Mouse (Mus musculus) layer of hippocampus, postnatal 36 days (tissue): ENCODE data around the gene Marveld2. TPM values are rescaled to one million over a fixed set of nuclear protein-coding genes. Genes with fewer than 3 reads are reported as not detected.
A peak's percentile ranks its signal among the peaks of the same experiment; 100 is the strongest.

Source experiments
- DNase-seq, 2 experiments: peaks; one replicate each; pipeline ENCODE4 v3.0.0; 2022
- total RNA-seq, 2 experiments: library from RNA; stranded (reverse); gene quantifications; 2 replicates each; pipeline ENCODE4 v1.2.3; 2021

The Marveld2 gene
- total RNA-seq, 2 experiments from 2014 or later, result 1.0 to 1.2 TPM

DNA sequence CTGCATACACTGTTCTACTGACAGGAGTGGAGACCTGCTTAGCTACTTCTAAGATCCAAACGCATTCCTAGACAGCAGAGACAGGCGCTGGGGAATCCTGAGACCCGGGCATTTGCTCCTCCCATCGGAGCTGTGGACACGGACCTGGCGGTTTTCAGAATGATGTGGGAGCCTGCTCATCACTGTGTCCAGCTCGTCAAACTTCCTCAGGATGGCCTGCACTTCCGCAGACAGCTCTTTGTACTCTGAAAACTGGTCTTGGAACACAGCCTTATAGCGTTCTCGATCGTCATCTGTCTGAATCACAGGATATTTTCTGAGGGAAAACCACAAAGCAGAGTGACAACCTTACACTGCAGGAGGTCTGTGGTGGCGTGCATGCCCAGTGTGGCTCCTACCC lies 16.5 kb downstream of the Marveld2 start:
- no peak for DNase-seq

DNA sequence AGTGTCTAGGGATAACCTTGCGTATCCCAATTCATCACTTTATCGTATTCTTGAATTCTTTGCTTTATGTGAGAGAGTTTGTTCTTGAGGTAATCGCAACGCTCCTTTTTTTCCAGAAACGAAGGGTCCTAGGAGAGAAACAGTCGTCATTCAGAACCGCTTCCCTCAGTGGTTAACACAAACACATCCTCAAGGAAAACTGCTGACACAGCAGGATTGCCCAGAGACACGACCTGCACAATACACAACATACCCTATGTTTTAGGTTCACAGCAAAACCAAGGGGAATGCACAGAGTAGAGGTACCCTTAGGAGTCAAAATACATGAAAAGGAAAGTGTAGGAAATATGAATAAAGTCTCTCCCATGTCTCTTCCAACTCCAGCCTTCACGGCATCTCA lies 19.5 kb downstream of the Marveld2 start:
- no peak for DNase-seq

DNA sequence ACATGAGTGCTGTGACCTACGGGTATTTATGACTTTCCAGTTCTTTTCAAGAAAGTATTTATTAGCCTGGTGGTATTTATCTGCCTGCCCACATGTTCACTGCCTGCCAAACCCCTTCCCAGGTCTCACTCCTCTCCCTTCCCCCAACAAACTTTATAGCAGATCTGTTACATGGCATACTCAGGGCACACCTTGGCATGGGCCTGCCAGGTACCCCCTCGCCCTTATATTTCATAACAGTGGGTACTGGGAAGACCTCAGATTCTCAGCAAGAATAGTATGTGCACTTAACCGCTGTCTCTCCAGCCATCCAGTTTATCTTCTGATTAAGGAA lies 21.3 kb downstream of the Marveld2 start:
- no peak for DNase-seq

GRCm38 (mm10) chr13:100594838-100595551 lies 21.8 kb downstream of the Marveld2 start:
- DNase-seq, result no peak

DNA sequence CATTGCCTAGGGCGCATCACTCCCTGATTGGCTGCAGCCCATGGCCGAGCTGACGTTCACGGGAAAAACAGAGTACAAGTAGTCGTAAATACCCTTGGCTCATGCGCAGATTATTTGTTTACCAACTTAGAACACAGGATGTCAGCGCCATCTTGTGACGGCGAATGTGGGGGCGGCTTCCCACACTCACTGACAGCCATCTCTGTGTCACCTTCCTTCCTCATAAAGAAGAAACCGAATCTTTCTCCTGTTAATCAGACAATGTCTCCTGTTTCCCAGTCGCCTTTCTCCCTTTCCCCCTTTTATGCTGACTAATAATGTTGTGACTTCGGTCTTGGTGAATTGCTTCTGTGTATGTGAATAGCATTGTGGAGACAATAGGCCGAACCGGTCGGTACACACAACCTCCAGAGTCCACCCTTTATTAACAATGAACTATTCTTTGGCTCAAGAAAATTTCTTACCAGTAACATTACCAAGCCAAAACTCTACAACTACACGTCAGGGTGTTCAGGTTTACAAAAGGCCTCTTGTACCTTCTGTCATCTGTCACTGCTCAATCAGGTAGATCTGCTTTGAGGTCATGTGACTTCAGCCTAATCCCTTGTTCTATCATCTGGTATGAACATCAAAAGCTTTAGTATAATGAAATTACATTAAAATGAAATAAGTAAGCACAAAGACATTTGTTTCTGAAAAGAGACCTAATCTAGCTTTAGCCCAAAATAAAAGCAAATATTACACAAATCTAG lies 22.6 kb downstream of the Marveld2 start:
- DNase-seq, result peak in 1 of 2 experiments; percentile 33

DNA sequence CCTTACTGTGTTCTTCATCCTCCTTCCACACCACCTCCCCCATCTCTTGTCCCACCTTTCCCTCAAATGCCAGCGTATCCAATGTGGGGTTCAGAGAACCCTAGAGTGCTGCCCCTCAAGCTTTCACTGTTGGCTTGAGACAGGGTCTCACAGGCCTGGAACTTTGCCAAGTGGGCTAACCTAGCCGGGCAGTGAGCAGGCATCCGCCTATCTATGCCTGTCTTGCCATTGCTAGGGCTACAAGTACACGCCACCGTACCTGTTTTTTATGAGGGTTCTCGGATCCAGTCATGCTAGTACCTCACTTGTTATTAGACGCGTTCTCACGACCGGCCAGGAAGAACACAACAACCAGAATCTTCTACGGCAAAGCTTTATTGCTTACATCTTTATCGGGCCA lies 28.1 kb downstream of the Marveld2 start:
- DNase-seq, result no peak

DNA sequence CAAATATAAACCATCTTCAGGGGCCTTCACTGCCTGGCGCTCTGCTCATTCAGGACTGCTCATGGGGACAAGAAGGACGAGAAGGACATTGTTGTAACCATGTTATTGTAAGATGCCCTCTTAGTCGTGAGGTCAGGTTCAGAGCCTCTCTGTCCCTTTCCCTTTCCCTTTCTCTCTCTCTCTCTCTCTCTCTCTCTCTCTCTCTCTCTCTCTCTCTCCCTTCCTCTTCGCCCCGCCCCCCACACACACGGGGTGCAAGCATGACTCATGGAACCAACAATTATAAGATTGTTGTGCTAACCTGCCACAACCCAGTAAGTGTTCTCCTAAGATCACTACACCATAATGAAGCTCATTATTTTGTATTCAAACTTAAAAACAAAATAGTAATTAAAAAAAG lies 34.6 kb downstream of the Marveld2 start:
- no peak for DNase-seq

- DNase-seq, result no peak
Observed at GRCm38 (mm10) chr13:100581701-100582100, 35.1 kb downstream of the Marveld2 start.

DNA sequence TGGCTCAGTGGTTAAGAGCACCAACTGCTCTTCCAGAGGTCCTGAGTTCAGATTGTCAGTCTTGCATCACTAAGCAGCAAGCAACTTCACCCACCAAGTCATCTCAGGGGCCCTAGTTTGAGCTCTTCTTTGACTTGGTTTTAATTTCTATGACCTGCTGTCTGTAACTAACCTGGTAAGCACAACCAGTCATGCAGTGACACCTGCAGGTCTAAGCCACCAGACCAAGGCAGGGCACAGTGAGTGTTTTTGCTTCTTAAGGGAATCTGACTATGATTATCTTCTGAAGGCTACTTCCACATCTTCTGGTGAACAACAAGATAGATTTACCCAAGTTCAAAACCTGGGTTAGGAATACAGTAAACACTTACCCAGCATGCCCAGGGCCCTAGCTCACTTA lies 36.8 kb downstream of the Marveld2 start:
- no peak for DNase-seq

DNA sequence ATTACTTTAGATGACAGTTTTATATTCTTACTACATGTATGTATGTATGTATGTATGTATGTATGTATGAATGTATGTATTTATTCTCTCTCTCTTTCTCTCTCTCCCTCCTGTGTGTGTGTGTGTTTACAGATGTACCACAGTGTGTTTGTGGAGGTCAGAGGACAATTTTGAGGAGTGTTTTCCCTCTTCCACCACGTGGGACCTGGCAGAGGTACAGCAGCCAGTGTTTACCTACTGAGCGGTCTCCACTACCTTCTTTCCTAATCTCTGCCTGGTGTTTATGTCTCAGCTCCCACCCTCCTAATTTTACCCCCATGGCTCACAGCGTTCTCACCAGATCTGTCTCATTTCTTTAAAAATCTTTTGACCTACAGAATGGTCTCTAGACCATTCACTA lies 37.6 kb downstream of the Marveld2 start:
- no peak for DNase-seq

GRCm38 (mm10) chr13:100575950-100576349 lies 40.8 kb downstream of the Marveld2 start:
- no peak for DNase-seq

DNA sequence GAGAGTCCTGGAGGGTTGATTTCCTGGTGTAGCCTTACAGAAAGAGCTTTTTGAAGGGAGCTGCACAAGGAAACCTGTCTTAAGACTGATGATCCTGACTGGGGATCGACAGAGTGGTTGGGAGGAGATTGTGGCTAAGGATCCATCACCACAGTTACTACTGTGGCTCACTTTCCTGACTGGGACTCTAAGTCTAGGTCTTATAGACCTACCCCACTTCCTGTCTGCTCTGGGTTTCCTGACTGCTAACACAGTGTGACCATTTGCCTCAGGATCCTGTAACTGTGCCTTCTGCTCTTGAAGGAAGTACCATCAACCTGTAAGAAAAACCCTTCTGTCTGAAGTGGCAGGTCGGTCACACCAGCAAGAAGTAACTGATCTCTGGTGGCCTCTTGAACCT lies 46.1 kb downstream of the Marveld2 start:
- no peak for DNase-seq

GRCm38 (mm10) chr13:100568359-100568758 lies 48.4 kb downstream of the Marveld2 start:
- no peak for DNase-seq

DNA sequence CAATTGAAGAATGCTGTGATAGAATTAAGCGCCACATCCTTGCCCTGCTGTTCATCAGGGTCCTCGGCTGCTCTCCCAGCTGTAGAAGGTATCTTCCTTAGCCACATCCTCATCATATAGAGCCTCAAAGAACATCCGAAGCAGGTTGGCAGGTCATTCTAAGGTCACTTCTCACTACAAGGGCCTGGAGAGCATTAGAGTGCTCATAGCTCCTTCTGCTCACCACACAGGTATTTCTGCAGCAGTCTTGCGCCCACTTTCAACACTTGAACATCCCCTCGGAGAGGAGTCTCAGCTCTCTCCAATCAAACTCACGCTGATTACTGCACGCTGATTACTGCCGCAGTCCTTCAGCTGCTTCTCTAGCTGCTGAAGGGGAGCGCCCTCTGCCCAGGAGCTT lies 57.3 kb downstream of the Marveld2 start:
- no peak for DNase-seq

- no peak for DNase-seq
Observed at GRCm38 (mm10) chr13:100557011-100557410, 59.8 kb downstream of the Marveld2 start.

DNA sequence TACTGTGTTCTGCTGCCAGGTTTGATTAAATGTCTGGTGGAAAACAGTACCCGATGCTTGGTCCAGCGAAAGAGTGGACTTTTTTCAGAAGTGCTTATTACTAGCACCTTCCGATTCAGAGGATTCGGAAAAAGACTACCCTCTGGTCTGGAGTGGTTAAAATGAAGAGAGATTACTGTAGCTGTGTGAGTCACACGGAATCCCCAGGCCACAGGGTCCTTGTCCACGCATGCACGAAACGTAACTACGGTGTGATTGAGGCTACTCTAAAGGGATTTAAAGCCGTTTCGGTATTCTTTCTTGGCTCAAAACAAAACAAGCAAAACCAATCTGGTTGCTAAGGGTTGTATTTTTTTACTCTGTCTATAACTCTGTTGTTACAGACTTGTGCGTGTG lies 63.7 kb downstream of the Marveld2 start:
- no peak for DNase-seq

DNA sequence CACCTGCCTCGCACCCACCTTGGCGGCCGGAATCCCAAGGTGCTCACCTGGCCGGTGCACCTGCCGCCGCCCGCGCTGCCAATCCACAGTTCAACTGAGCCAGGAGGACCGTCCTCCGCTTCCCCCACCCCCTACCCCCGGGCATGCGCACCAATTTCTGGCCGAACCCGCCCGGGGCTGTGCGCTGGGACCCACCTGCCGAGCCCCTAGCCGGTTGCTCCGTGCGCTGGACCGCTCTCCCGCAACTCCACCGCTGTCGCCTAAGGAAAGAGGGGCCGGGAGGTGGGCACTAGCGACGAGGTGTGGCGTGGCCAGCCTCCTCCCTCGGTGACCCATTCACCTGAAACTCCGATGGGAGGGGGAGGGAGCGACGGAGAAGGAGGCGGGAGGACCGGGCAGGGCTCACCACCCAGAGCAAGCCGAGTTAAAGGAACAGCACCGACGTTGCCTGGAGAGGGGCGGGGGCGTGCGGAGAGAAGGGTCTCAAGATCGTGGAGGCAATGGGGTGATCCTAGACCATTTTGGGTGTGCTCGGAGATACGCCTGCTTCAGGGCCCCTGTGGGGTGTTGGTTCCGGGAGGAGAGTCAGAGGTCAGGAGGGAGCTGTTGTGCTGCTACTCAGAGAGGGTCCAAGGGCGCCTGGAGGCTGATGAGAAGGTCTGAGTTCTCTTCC lies 64.3 kb downstream of the Marveld2 start, which contains the start of gene Ocln:
Gene Ocln (minus strand): TSS at position 350 of the 673 bp plus-strand sequence.
- DNase-seq, result peak; percentile 40 to 51

DNA sequence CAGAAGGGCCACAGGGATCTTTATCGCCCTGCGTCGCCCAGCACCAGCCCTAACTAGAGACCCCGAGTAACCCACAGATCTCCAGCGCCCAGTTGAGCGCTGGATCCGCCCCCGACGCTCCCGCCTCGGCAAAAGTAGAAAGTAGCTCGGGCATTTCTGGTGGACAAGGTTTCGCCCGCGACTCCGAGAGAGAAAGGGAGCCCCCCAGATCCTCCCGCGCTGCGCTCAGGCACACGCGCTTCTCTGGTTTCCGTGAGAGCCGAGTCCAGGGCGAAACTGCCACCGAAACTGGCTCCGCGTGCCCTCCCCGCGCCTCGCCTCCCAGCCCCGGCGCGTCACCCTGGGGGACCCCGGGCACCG lies 64.8 kb downstream of the Marveld2 start:
- DNase-seq, result peak; percentile 6 to 10

DNA sequence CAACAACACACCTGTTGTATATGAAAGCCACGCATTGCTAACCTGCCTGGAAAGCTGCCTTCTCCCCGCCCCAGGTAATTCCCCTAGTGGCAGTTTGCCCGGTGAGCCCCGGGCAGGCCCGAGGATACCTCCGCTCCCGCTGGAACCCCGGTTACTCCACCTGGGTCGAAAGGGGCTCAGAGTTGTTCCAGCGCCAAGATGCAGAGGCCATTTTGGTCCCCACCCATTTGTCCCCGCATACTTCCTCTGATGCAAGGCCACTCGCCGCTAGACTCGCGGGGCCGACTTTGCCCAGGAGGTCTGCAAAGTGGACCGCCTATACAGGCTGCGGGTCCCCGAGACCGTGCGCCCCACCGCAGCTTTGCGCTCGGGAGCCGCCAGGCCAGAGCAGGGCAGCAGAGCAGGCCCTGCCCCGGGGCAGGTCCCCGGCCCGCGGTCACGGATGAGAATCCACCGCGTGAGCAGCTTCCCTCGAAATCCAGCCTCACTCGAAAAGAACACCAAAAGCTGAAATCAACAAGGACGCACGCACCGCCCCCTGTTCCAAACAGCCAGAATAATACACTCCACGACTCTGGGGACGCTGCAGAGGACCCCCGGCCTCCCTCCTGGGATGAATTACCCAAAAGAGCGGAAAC lies 65.3 kb downstream of the Marveld2 start:
- peak; percentile 11 to 22 for DNase-seq

- no peak for DNase-seq
Observed at GRCm38 (mm10) chr13:100547269-100547668, 69.5 kb downstream of the Marveld2 start.
